Mouse (Mus musculus): ENCODE results near the gene Arhgef3.

The Arhgef3 gene

GRCm38 (mm10) chr14:27349828-27350729 lies 235.4 kb downstream of the Arhgef3 start:
- DNase-seq = no peak

GRCm38 (mm10) chr14:27351051-27351475 lies 236.4 kb downstream of the Arhgef3 start:
- peak; percentile 67 for DNase-seq

- peak; percentile 79 for DNase-seq
Observed at GRCm38 (mm10) chr14:27351476-27352079, 236.9 kb downstream of the Arhgef3 start.

- no peak for DNase-seq
Observed at GRCm38 (mm10) chr14:27352470-27352869, 237.8 kb downstream of the Arhgef3 start.

GRCm38 (mm10) chr14:27355151-27355550 lies 240.5 kb downstream of the Arhgef3 start:
- no peak for DNase-seq

- DNase-seq = no peak
Observed at GRCm38 (mm10) chr14:27355937-27356336, 241.2 kb downstream of the Arhgef3 start.

- DNase-seq = no peak
Observed at GRCm38 (mm10) chr14:27357139-27357538, 242.4 kb downstream of the Arhgef3 start.

GRCm38 (mm10) chr14:27358202-27358601 lies 243.5 kb downstream of the Arhgef3 start:
- DNase-seq = no peak

GRCm38 (mm10) chr14:27360849-27361248 lies 246.2 kb downstream of the Arhgef3 start:
- no peak for DNase-seq

- DNase-seq = no peak
Observed at GRCm38 (mm10) chr14:27361514-27361913, 246.8 kb downstream of the Arhgef3 start.

- DNase-seq = peak; percentile 75
Observed at GRCm38 (mm10) chr14:27364668-27365257, 250.1 kb downstream of the Arhgef3 start.

GRCm38 (mm10) chr14:27367117-27367711 lies 252.5 kb downstream of the Arhgef3 start:
- peak; percentile 62 for DNase-seq

GRCm38 (mm10) chr14:27368619-27369018 lies 253.9 kb downstream of the Arhgef3 start:
- DNase-seq = peak; percentile 83

- no peak for DNase-seq
Observed at GRCm38 (mm10) chr14:27369503-27369902, 254.8 kb downstream of the Arhgef3 start.

- no peak for DNase-seq
Observed at GRCm38 (mm10) chr14:27371669-27372076, 257.0 kb downstream of the Arhgef3 start.

GRCm38 (mm10) chr14:27373498-27373897 lies 258.8 kb downstream of the Arhgef3 start:
- no peak for DNase-seq

- no peak for DNase-seq
Observed at GRCm38 (mm10) chr14:27376115-27376648, 261.5 kb downstream of the Arhgef3 start.

- no peak for DNase-seq
Observed at GRCm38 (mm10) chr14:27378669-27379068, 264.0 kb downstream of the Arhgef3 start.

GRCm38 (mm10) chr14:27379404-27379803 lies 264.7 kb downstream of the Arhgef3 start:
- peak; percentile 46 for DNase-seq

- no peak for DNase-seq
Observed at GRCm38 (mm10) chr14:27381459-27381858, 266.8 kb downstream of the Arhgef3 start.

- no peak for DNase-seq
Observed at GRCm38 (mm10) chr14:27383321-27383830, 268.7 kb downstream of the Arhgef3 start.

- no peak for DNase-seq
Observed at GRCm38 (mm10) chr14:27384143-27384542, 269.4 kb downstream of the Arhgef3 start.

- DNase-seq = no peak
Observed at GRCm38 (mm10) chr14:27388616-27389015, 273.9 kb downstream of the Arhgef3 start.

All from kidney, adult 9 months (tissue).